Mouse (Mus musculus) embryonic facial prominence, embryonic 12.5 days (tissue): ENCODE results near the gene Unc5b. TPM values are rescaled to one million over a fixed set of nuclear protein-coding genes. Genes with fewer than 3 reads are reported as not detected.
A peak's percentile ranks its signal among the peaks of the same experiment; 100 is the strongest.

ENCODE experiments used
- ATAC-seq: fragments of 200-750 bp; cut with Nextera tagmentation; 2 replicates; pipeline ENCODE4 v1.8.0; 2017; ENCODE audit not compliant: insufficient number of reproducible peaks, insufficient read depth, low FRiP score, low TSS enrichment
- H3K27ac ChIP-seq: fragments of 300-500 bp; sonication (generic); 2 replicates; pipeline ENCODE4 v1.5.1; 2016; ENCODE audit warnings: mild to moderate bottlenecking
- H3K27me3 ChIP-seq: fragments of 300-500 bp; sonication (generic); 2 replicates; pipeline ENCODE4 v1.6.1; 2016; ENCODE audit warnings: mild to moderate bottlenecking, moderate library complexity
- H3K36me3 ChIP-seq: fragments of 300-500 bp; sonication (generic); 2 replicates; pipeline ENCODE4 v1.6.1; 2016; ENCODE audit warnings: mild to moderate bottlenecking
- H3K4me1 ChIP-seq: fragments of 300-500 bp; sonication (generic); 2 replicates; pipeline ENCODE4 v1.6.1; 2016
- H3K4me2 ChIP-seq: fragments of 300-500 bp; sonication (generic); replicated peaks from 2 replicates; pipeline ENCODE4 v1.6.1; 2016; ENCODE audit warnings: mild to moderate bottlenecking, moderate library complexity
- H3K4me3 ChIP-seq: fragments of 300-500 bp; sonication (generic); 2 replicates; pipeline ENCODE4 v1.5.1; 2016; ENCODE audit warnings: mild to moderate bottlenecking
- H3K9ac ChIP-seq: fragments of 300-500 bp; sonication (generic); 2 replicates; pipeline ENCODE4 v1.6.1; 2016; ENCODE audit warnings: mild to moderate bottlenecking, moderate library complexity
- H3K9me3 ChIP-seq: fragments of 300-500 bp; sonication (generic); 2 replicates; pipeline ENCODE4 v1.6.1; 2016; ENCODE audit warnings: mild to moderate bottlenecking, moderate library complexity
- WGBS: fragments of 180-500 bp; shearing (Covaris S2); methylation state at CpG from one replicate; pipeline ENCODE4 v1.1.7; 2016; 5-methylcytosine and 5-hydroxymethylcytosine counted together
- polyA plus RNA-seq: library from polyadenylated mRNA; unstranded; fragments of >200 nt; fragmentation: Nextera tagmentation; extraction: Ambion mirVana; gene quantifications from 2 replicates; pipeline ENCODE4 v1.2.1, GENCODE M21; 2016

The Unc5b gene
- polyA plus RNA-seq, 1 experiment from 2014 or later, result 6.3 TPM

GRCm38 (mm10) chr10:60830000-60830399 is 1.4 kb downstream of the Unc5b start:
- no peak for ATAC-seq
- WGBS, result under 1% methylated on average over 11 of the region's 11 CpGs
- Histone ChIP-seq H3K4me2 (peak overlapping the region; percentile 96), H3K9ac (peak overlapping the region; percentile 76; the same call in 1 of the 2 replicates), H3K27ac (no peak overlapping the region), H3K36me3 (no peaks in the 10 kb centered on the region), H3K4me1 (peaks cover 43% of the 10 kb centered on the region), H3K27me3 (peaks cover 64% of the 10 kb centered on the region), H3K9me3 (no peaks in the 10 kb centered on the region), H3K4me3 (peak overlapping the region; percentile 69)

DNA sequence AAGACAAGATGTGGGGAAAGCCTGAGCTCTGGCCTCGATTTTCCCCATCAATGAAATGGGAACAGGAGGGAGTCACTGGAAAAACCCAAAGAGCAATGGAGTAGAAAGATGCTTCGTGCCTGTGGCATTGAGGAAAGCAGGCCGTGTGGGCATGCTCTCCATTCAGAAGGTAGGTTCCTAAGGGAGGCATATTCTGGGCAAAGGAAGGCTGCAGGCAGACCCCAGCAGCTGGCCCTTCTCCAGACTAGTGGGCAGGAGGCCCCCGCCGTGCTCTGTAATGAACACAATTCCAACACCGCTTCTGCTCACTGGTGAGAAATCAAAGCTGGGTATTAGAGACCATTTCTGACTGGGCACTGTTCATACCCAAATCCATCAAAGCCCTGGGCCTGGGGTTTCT is 2.3 kb downstream of the Unc5b start:
- H3K27ac ChIP-seq, result no peak overlapping the region
- peaks cover 46% of the 10 kb centered on the region for H3K4me1 ChIP-seq
- no peaks in the 10 kb centered on the region for H3K9me3 ChIP-seq
- H3K27me3 ChIP-seq, result peaks cover 56% of the 10 kb centered on the region
- ATAC-seq, result no peak
- 38% methylated on average over 6 of the region's 6 CpGs for WGBS
- H3K4me2 ChIP-seq, result peak overlapping the region; percentile 96
- H3K9ac ChIP-seq, result no peak overlapping the region
- H3K36me3 ChIP-seq, result no peaks in the 10 kb centered on the region
- peak overlapping the region; percentile 69 for H3K4me3 ChIP-seq

GRCm38 (mm10) chr10:60827901-60828670 is 3.3 kb downstream of the Unc5b start:
- WGBS, result 43% methylated on average over 17 of the region's 17 CpGs
- Histone ChIP-seq H3K27ac (no peak overlapping the region), H3K9ac (no peak overlapping the region), H3K36me3 (no peaks in the 10 kb centered on the region), H3K4me3 (no peak overlapping the region; the same call in 1 of the 2 replicates), H3K9me3 (no peaks in the 10 kb centered on the region), H3K27me3 (peaks cover 47% of the 10 kb centered on the region), H3K4me1 (peaks cover 55% of the 10 kb centered on the region), H3K4me2 (peak overlapping the region; percentile 96)
- ATAC-seq, result no peak

DNA sequence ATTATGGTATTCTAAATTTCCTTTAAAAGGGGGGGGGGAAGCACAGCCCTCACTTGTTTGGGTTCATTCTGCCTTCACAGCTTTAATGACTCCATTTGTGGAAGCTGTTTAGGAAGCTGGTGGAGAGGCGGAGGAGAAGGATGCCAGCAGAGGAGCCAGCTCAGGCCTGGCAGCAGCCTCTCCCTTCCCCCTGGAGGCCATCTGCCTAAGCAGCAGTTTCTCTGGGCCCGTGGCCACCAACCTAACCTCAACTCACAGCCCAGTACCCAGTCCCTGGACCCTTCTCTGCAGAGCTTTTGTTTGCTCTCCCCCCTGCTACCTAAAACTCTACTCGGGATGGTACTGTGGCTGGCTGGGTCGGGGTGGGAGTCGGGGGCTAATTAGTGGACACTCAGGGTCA is 4.1 kb downstream of the Unc5b start:
- no peak overlapping the region for H3K9ac ChIP-seq
- peak overlapping the region; percentile 73 for H3K4me2 ChIP-seq
- peaks cover 42% of the 10 kb centered on the region for H3K27me3 ChIP-seq
- no peak for ATAC-seq
- H3K36me3 ChIP-seq, result no peaks in the 10 kb centered on the region
- H3K4me3 ChIP-seq, result peak overlapping the region; percentile 35
- peaks cover 62% of the 10 kb centered on the region for H3K4me1 ChIP-seq
- H3K27ac ChIP-seq, result no peak overlapping the region
- H3K9me3 ChIP-seq, result no peaks in the 10 kb centered on the region
- WGBS, result 19% methylated on average over 5 of the region's 5 CpGs

GRCm38 (mm10) chr10:60826461-60827237 is 4.7 kb downstream of the Unc5b start:
- Histone ChIP-seq H3K4me1 (peaks cover 68% of the 10 kb centered on the region), H3K36me3 (no peaks in the 10 kb centered on the region), H3K9ac (peak overlapping the region; percentile 48), H3K9me3 (no peaks in the 10 kb centered on the region), H3K4me2 (peak overlapping the region; percentile 73), H3K27me3 (peaks cover 38% of the 10 kb centered on the region), H3K4me3 (peak overlapping the region; percentile 35), H3K27ac (peak overlapping the region; percentile 56; the same call in 1 of the 2 replicates)
- 2% methylated on average over 34 of the region's 34 CpGs for WGBS
- ATAC-seq, result peak; percentile 29; the same call in 1 of the 2 replicates

GRCm38 (mm10) chr10:60825955-60826354 is 5.4 kb downstream of the Unc5b start:
- no peaks in the 10 kb centered on the region for H3K9me3 ChIP-seq
- peak overlapping the region; percentile 48; the same call in 1 of the 2 replicates for H3K9ac ChIP-seq
- H3K27ac ChIP-seq, result no peak overlapping the region
- H3K36me3 ChIP-seq, result no peaks in the 10 kb centered on the region
- H3K4me3 ChIP-seq, result peak overlapping the region; percentile 35; the same call in 1 of the 2 replicates
- peaks cover 38% of the 10 kb centered on the region for H3K27me3 ChIP-seq
- ATAC-seq, result no peak
- peak overlapping the region; percentile 73 for H3K4me2 ChIP-seq
- 53% methylated on average over 6 of the region's 6 CpGs for WGBS
- peaks cover 72% of the 10 kb centered on the region for H3K4me1 ChIP-seq

GRCm38 (mm10) chr10:60823744-60824143 is 7.6 kb downstream of the Unc5b start:
- ATAC-seq, result no peak
- Histone ChIP-seq H3K27me3 (peaks cover 21% of the 10 kb centered on the region), H3K4me1 (peaks cover 57% of the 10 kb centered on the region), H3K36me3 (no peaks in the 10 kb centered on the region), H3K27ac (no peak overlapping the region), H3K9me3 (no peaks in the 10 kb centered on the region), H3K9ac (no peak overlapping the region; the same call in 1 of the 2 replicates), H3K4me2 (no peak overlapping the region), H3K4me3 (no peak overlapping the region)
- 26% methylated on average over 8 of the region's 8 CpGs for WGBS

DNA sequence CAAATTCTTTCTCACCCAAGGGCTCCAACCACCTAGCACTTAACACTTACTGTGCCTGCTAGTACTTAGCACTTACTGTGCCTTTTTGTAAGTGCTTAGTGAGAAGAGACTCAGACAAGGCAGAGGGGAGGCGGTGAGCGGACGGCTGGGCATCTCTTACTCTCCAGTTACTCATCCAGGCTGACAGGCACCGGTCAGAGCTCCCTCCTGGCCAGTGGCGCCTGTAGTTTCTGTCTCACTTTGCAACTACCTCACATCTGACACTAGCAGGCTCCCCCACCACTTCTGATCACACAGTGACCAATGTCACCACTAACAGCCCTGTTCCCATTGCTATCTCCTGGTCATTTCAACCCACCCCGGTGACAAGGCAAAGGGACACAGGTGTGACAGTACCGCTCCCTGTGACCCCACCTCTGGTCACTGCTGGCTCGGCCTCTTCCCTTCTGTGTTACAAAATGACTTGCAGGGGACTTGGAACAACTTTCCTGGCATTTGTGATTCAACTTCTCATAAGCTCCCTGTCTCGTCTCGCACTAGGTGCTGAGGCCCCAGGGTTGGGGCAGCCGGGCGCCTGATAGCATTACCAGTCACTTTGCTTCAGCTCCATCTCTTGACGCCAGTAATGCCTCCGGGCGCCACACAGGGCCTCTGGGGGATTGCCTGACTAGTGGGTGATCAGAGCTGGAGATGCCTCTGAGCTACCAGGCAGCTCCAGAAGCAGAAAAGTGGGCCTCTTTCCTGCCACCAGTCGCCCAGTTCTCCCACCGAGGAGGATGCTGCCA is 8.5 kb downstream of the Unc5b start:
- Histone ChIP-seq H3K27ac (no peak overlapping the region), H3K9ac (no peak overlapping the region; the same call in 1 of the 2 replicates), H3K9me3 (no peaks in the 10 kb centered on the region), H3K36me3 (no peaks in the 10 kb centered on the region), H3K4me1 (peaks cover 49% of the 10 kb centered on the region), H3K27me3 (peaks cover 14% of the 10 kb centered on the region), H3K4me3 (no peak overlapping the region), H3K4me2 (no peak overlapping the region)
- ATAC-seq, result no peak
- WGBS, result 67% methylated on average over 17 of the region's 17 CpGs

GRCm38 (mm10) chr10:60821736-60822358 is 9.5 kb downstream of the Unc5b start:
- H3K27ac ChIP-seq, result peak overlapping the region; percentile 47; the same call in 1 of the 2 replicates
- no peak overlapping the region for H3K4me3 ChIP-seq
- no peak overlapping the region for H3K4me2 ChIP-seq
- 27% methylated on average over 7 of the region's 7 CpGs for WGBS
- no peaks in the 10 kb centered on the region for H3K9me3 ChIP-seq
- no peak overlapping the region for H3K9ac ChIP-seq
- no peaks in the 10 kb centered on the region for H3K36me3 ChIP-seq
- peaks cover 12% of the 10 kb centered on the region for H3K27me3 ChIP-seq
- peaks cover 51% of the 10 kb centered on the region for H3K4me1 ChIP-seq
- no peak for ATAC-seq

- Histone ChIP-seq H3K4me2 (no peak overlapping the region), H3K36me3 (no peaks in the 10 kb centered on the region), H3K4me3 (no peak overlapping the region), H3K4me1 (peaks cover 51% of the 10 kb centered on the region), H3K27me3 (peaks cover 12% of the 10 kb centered on the region), H3K9ac (no peak overlapping the region), H3K9me3 (no peaks in the 10 kb centered on the region), H3K27ac (no peak overlapping the region)
- no peak for ATAC-seq
These were observed 10.1 kb downstream of the Unc5b start for GRCm38 (mm10) chr10:60821311-60821710.

DNA sequence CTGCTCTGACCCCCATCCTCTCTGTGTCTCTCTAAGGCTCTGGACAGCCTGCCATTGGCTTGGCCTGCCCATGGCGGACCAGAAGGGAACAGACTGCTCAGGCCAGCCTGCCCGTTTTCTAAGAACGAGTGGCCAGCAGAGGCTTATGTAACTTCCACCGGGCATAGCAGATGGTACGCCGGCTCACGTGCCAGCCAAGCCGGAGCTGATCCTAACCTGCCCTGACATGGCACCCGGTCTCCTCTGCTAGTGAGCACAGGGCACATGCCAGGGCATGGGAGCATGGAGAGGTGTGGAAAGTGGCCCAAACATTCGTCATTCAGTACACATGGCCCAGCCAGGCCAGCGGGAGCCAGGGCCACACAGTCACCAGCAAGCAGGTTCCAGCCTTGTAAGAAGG is 10.8 kb downstream of the Unc5b start:
- peaks cover 51% of the 10 kb centered on the region for H3K4me1 ChIP-seq
- no peak overlapping the region for H3K27ac ChIP-seq
- H3K27me3 ChIP-seq, result peaks cover 5% of the 10 kb centered on the region
- no peak overlapping the region for H3K9ac ChIP-seq
- 89% methylated on average over 11 of the region's 11 CpGs for WGBS
- no peak overlapping the region for H3K4me3 ChIP-seq
- H3K4me2 ChIP-seq, result no peak overlapping the region
- no peaks in the 10 kb centered on the region for H3K9me3 ChIP-seq
- H3K36me3 ChIP-seq, result no peaks in the 10 kb centered on the region
- ATAC-seq, result no peak
